Mouse (Mus musculus): ENCODE measurements around the gene Bbs9.

Bbs9 gene

DNA sequence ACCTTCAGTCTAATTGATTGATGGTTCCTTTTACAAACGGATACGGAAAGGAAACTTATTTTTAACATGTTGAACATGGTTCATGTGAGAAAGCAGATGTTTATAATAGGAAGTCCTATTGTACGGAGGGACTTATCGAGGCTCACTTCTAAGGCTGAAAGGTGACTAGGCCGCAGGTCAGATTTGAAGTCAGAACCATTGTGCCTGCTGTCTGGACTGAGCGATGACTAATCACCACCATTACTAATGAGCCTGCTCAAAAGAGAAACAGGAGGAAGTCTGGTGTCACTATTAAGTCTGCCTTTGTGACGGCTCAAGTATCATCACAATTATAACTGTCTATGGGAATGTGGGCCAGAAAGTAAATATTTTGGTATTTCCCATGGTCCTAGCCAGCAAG, 325.2 kb downstream of the Bbs9 start:
- DNase-seq (ENCODE audit: low read depth): no peak

DNA sequence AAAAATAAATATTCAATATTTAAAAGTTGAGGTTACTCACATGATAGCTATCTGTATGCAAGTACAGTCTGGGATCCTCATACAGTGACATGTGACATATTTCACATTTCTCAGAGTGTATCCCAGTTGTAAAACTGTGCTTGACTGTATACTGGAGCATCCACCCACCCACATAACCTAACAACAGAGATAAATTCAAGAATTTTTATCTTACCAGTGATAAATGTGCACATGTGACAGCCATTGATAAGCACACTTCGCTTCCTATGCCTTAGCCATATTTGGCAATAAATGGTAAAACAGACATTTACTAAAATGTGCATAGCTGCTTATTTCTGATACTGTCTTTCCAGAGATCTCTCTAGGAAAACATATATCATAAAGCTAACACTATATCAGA, 330.5 kb downstream of the Bbs9 start:
- DNase-seq (ENCODE audit: low read depth): no peak

DNA sequence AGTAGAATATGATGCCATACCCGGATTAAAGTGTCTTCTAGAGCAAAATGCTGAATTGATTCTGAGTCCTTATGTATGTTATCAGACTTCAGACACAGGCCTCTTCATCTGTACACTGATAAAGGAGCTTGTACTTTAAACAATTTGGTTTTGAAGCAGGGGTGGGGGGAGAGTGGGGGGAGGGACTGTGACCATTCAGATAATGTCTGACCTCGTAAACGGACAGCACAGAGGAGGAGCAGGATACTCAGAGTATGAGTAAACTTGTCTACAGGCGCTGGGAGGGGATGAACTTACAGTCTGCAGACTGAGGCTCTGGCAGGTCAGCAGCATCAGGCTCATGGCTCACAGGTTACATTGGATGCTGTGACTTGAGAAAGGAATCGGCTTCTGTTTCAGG, 331.0 kb downstream of the Bbs9 start:
- no peak for DNase-seq (ENCODE audit: low read depth)

DNA sequence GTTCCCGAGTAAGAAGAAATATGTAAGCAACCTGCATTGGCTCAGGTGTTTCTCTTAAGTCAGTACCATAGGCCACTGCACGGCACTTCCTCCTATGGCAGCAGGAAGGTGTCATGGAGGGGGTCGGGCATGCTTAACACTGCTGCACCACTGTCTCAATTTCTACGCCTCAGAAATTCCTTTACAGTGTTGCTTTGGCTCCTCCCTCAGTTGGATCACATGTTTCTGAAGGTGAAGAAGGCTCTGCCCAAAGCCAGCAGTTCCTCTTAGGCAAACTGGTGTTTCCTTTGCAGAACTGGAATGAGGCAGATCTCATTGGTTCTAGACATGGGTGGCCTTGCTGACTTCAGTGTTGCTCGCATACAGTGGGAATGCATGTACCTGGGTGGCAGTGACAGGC, 332.2 kb downstream of the Bbs9 start:
- no peak for DNase-seq (ENCODE audit: low read depth)

DNA sequence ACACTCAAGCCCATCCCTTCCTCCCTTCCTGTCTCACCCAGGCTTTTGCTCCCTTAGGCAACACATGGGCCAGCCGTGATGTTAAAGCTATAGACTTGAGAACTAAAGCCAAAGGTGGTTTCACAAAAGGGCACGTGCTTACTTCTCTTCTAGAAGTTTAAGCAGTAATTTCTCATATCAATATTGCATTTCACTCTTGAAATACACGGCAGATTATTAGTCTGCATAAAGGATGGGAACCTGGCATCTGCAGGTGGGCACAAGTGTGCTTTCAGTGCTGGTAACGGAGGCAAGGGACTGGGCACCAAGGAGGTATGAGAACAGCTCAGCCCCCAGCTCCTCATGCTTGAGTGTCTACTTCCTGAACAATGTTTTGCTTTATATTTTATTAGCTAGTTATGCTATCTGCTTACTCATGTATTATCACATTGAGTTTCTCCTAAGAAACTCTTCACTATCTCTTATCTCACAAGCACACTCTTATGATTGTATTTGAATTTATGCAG, 334.2 kb downstream of the Bbs9 start:
- no peak for DNase-seq (ENCODE audit: low read depth)

DNA sequence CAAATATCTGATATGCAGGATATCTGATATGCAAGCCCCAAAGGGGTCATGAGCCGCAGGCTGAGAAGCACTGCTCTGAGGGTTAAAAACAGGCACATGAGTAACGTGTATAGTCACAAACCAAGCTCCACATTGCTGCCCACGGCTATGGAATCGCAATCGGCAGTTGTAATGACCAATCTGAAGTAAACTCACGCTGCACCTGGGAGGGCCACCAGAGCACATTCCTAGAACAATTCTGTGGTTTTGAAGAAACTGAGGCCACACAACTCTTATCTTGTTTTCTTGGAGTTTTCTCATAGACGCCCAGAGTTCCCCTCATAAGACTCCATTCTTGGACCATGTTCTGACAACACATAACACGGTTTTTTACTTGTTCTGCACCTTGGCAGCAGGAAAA, 334.9 kb downstream of the Bbs9 start:
- no peak for DNase-seq (ENCODE audit: low read depth)

DNA sequence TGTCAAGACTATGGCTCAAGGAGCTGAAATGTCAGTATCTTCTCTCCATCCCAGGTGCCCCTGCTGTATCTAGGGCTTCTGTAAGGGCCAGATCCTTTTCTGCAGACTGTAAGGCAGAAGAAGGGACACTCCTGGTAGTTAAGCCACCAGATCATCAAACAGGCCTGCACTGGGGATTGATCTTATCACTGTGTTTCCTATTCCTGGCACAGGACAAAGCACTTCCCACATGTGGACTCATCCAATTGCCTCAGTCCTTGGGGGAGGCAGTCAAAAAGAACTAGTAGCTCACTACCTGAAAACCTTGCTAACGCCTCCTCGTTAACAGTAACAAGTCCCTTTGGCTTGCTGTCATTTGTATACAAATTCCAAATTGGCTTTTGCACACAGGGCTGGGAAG, 336.4 kb downstream of the Bbs9 start:
- no peak for DNase-seq (ENCODE audit: low read depth)

DNA sequence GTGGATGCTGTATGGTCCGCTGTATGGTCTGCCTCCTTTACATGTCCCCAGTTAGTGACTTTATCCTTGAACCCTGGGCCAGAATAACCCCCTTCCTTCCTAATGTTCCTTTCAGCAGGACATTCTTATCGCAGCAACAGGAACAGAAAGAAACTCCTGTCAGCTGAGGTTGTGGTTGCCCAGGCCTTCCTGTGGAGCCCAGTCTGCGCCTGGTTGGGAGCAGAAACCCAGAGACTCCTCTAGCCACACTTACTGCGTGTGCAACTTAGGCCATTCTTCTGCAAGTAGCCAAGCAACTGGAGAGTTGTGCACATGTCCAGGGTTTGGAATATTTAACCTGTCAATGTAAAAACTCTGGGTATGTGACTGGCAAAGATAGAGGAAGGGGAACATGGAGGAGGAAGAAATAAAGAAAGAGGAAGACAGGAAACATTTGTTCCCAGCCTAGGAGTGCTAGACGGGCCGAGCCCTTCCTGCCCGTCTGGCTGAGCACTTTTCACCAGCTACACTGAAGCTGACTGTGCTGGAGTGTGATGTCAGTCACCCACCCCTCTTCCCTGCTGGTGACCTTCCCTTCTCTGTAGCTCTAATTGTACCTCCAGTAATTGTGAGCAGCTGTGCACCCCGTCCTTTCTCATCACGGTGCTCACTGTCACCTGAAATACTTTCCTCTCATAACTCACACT, 339.0 kb downstream of the Bbs9 start:
- no peak for DNase-seq (ENCODE audit: low read depth)

DNA sequence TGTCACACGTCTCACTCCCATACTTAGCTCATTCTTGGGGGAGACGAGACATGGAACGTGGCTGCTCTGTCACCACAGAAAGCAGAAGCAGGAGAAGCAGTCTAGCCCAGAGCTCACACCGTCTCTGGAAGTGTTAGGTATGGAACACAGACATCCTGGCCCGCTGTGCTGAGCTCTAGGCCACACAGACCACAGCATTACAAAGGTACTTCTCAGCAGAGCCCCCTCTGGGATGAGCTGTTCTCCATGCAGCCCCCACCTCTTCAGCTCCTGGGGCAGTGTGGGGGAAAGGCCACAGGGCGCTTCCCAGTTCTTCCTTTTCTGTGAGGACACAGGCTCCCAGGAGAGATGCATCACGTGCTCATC, 339.6 kb downstream of the Bbs9 start:
- DNase-seq (ENCODE audit: low read depth): no peak

DNA sequence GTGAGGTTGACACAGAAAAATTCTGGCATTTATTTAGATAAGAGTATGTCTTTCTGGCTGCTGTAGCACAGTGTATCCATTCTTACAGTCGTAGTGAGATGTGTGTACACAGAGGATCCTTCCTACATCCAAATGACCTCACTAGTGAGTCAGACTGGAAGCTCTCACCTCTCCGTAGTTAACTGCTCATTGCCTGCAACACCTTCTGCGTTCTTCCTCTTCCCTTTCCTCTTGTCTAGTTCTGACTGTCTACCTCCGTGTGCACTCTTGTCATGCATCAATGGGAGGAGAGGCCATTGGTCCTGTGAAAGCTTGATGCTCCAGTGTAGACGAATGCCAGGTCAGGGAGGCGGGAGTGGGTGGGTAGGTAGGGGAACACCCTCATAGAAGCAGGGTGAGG, 344.0 kb downstream of the Bbs9 start:
- DNase-seq (ENCODE audit: low read depth): no peak

DNA sequence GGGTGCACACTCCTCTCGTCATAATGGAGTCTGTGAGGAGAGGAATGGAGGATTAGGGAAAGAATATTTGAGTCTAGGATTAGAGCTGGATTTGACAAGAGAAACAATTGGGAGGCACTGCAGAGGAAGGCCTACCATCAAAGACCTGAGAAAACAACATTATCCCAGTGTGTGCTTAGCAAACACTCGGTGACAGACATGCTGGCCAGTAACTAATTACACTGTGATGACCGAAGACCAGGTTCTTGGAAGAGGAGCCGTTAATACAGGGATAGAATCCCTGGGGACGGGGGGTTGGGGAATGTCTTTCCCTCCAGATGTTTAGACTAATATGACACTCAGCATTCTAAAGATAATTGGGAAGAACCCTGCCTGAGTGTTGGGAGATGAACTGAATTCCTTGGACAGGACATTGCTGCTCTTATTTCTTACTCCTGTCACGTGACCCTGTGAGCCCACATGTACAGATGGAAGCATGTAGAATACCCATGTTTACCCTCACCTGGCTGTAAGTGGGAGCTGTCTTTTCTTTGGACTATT, 345.2 kb downstream of the Bbs9 start:
- no peak for DNase-seq (ENCODE audit: low read depth)

DNA sequence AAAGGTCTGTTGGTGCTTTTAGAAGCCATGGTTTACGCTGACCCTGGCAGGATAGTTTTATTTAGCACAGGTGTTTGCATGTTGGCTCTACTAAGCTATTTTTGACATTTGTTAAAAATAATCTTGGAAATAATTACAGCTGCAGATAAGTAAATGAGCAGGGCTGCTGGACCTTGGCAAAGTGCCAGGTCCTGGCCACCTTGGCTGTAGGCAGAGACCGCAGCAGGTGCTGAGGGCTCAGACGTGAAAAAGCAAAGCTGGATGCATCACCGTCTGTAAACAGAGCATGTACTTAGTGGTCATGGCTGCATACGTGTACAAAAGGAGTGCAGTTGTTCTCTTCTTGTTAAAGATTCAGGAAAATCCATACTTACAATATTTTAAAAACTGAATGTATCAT, 347.3 kb downstream of the Bbs9 start:
- DNase-seq (ENCODE audit: low read depth): no peak

DNA sequence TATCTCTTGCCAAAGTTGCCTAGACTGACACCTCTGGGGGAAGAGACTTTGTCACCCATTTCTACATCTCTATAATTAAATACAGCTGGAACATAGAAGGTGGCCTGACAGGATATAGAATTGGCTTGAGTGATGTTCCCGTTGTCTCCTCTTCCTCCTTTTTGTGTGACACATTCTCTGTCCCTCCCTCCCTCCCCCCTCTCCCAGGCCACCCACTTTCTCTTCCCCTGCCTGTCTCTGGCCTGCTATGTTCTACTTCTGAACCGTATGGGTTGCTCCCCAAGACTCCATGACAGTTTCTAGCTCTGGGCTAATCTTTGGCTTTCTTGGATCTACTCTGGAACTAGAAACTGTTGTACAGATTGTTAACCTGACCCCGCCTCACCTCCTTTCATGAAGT, 348.3 kb downstream of the Bbs9 start:
- DNase-seq (ENCODE audit: low read depth): no peak

DNA sequence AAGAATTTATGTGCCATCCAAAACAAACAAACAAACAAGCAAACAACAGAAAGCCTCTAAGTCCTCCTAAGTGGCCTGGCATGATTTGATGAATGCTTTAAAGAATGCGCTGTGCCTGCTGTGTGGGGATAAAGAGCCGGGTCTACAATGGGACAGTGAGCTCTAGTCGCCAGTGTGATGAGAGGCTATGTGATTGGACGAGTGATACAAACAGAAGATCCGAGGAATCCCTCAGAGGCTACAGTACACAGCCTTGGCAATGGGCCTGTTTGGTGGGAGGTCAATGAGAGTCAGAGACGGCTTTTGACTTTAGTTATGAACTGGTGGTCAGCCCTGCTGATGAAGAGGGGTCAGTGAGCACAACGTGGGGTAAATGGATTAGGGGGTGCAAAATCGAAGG, 349.4 kb downstream of the Bbs9 start:
- no peak for DNase-seq (ENCODE audit: low read depth)

DNA sequence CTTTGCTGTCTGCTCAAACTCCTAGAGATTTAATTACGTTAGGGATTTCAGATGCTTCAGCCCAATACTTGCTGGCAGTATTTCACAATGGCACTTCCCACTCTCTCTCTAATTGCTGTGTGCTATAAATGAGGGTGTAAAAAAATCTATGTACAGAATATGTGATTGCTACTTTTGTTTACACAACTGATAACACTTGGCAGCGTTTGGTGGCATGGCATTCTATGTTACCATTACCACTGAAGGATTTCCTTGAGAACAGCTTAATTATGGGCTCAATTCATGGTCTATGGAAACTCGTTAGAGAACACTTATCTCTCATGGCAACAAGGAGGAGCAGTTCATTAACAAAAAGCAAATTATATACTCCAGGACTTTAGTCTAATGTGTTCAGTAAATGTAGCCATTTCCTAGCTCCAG, 351.1 kb downstream of the Bbs9 start:
- no peak for DNase-seq (ENCODE audit: low read depth)

DNA sequence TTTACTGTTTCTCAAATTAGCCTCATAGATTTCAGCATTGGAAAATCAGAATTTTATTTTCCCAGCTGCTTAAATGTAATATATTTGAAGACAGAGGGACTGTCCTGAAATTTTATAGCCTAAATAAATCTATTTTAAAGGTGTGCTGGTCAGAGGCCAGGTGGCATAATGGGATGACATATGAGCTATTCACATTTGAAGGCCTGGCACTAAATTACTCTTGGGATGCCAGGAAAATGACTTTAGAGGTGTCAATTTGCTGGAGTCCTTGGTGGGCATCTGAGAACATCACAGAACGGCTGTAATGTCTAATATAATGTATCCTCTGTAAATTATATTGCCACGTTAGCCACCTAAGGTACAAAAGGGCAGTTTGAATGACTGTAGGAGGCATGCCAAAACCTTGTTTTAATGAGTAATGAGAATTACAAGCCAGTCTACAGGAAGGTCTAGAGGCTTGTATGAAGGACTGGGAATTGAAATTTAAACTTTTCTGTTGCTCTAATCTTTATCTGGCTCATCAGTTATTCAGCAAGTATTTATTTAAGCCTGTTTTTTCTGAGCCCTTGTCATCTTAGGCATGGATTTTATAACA, 351.8 kb downstream of the Bbs9 start:
- no peak for DNase-seq (ENCODE audit: low read depth)

DNA sequence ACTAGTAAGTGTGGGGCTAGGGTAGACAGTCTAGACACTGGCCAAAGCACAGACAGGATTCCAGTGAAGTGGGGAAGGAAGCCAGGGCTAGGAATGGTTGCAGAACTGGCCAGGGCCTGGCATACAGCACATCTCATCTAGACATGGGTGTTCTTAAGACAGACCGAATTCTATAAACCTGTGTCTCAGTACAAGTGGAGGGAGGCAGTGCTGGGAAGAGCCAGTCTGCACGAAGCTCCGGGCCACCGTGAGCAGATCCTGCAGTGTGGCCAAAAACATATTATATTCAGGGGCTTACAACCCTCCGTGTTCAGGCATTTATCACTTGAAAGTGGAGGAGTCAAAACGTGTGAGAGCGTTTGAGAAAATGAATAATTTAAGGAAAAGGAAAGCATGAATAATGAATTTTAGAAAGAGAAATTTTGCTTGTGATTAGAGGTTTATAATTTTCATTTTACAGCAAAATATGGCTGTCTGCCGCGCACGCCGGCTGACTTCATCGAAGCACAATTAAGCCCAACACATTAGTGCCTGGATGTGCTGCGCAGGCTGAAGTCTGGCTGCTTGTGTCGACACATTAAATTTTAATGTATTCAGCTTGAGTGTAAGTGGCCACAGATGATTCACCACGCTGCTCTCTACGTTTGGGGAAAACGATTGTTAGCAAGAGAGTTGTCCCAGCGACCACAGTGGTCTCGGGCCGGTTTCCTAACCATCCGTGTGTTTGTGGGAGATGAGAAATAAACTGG, 353.9 kb downstream of the Bbs9 start:
- DNase-seq (ENCODE audit: low read depth): no peak

DNA sequence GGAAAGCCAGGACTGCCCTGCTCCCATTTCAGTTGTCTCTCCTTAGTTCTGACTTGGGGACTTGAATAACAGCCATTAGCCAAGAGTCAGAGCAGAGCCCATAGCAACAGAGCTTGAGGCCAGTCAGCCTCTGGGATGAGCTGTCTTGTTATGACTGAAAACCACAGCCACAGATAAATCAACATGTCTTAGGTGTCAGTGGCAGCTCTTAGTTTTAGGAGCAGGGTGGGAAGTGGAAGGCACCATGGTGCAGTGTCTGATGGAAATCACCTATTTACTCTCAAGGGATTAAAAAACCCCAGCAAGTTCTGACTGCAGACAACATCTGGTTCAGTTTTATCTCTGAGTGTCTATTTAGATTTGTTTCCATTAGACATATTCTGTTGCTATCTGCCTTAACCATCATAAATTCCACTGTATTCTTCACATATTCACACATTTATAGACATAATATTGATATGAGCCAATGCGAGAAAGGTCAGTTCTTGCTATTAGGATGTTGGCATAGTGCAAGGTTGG, 359.5 kb downstream of the Bbs9 start:
- DNase-seq (ENCODE audit: low read depth): no peak

DNA sequence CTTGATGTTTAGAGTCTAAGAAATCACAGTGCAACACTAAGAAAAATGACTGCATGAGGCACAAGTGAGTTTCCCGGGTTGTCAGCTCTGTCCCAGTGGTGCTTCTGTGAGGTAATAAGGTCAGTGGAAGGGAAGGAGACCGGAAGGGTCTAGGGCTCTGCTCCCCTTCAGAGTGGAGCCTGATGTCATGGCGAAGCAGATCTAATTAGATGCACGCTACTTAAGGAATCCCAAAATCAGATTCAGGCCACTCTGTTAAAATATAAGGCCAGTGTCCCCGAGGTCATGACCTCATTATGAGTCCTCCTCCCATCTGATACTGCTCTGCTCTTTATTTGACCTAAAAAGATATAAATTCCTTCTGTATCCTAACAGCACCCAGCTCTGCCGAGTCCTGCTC, 361.5 kb downstream of the Bbs9 start:
- DNase-seq (ENCODE audit: low read depth): no peak

DNA sequence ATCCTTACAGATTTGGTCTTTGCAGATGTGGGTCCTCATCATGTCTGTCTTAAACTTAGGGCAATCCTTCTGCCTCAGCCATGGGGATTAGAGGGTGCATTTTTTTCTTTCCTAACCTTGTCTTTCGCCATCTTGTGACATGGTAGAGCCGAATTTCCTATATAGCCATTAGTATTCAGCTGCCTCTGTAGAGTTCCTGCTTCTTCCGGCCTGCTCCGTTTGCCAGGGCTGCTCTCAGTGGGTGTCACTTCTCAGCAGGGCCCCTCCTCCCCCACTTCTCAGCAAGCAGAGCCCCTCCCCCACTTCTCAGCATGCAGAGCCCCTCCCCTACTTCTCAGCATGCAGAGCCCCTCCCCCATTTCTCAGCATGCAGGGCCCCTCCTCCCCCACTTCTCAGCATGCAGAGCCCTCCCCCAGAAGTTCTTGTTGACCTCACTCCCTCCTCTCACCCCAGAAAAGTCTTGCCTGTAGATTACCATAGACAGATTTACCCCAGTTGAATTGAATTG, 362.2 kb downstream of the Bbs9 start:
- no peak for DNase-seq (ENCODE audit: low read depth)

DNA sequence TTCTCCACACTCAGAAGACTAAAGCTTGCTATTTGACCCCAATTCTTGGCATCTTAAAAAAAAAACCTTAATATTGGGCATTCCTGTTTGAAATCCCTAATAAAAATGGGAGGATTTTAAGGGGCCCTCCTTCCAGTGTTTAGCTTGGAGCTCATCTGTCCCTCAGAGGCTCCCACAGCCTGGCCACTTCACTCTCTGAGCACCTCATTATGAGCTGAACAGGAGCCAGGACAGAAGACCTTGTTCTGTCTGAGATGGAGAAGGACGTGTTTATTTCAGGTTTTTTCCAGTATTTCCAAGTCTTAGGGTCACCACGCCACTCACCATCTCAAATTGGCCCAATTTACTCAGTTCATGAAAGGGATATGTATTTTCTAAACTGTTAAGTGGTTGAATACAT, 370.5 kb downstream of the Bbs9 start:
- no peak for DNase-seq (ENCODE audit: low read depth)

DNA sequence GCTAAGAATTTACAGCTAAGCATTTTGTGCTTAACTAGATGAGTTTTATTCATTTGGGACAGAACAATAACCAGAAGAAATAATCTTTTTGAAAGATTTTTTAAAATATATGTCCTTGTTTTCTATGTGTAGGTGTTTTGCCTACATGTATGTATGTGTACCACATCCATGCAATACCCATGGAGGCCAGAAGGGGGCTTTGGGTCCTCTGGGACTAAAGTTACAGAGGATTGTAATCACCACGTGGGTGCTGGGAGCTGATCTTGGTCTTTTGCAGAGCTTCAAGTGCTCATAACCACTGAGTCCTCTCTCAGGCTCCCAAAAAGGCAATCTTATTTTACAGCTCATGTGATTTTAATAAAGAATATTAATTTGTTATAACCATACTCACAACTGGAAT, 371.3 kb downstream of the Bbs9 start:
- no peak for DNase-seq (ENCODE audit: low read depth)

DNA sequence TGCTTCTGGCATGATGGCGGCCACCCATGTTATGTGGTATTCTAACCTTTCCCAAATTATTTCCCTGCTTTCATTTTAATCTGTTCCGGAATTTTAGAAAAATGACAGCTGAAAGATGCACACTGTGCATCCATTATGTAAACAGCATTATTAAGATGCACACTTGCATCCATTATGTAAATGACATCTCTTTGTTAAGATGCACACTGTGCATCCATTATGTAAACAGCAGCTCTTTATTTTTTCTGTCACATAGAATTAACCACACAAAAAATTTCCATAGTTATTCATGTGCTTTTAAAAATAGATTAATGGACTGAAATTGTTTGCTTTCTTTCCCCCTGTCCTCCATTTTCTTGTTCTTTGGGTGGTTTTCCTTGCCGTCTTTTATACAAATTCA, 373.3 kb downstream of the Bbs9 start:
- DNase-seq (ENCODE audit: low read depth): no peak

Data from c-Kit-positive CD71-negative TER-119-negative erythroid progenitor cells, embryonic 14.5 days (primary cell).